Comparison of ENCODE assay signal across 8 mouse cellular contexts in genomic region chr10:40350245-40350932, GRCm38 (mm10). TPM values are rescaled to one million over a fixed set of nuclear protein-coding genes. Genes with fewer than 3 reads are reported as not detected.
DNase-seq lines count a peak whose midpoint lies in the region; ATAC-seq and TF ChIP-seq lines count a peak whose summit lies in the region.

No protein-coding gene starts in this region.

- H3K9me3 ChIP-seq in embryonic facial prominence, embryonic 14.5 days (ENCODE audit: control insufficient read depth, low read length) = no peaks in the 10 kb centered on the region
- no peaks in the 10 kb centered on the region for H3K9me3 ChIP-seq in intestine, postnatal 0 days (ENCODE audit: control insufficient read depth)
- H3K9me3 ChIP-seq in neural tube, embryonic 13.5 days = no peaks in the 10 kb centered on the region

- peak overlapping the region; percentile 69 for H3K4me2 ChIP-seq in embryonic facial prominence, embryonic 14.5 days (ENCODE audit: low read depth, low read length)
- peak overlapping the region; percentile 66 for H3K4me2 ChIP-seq in intestine, postnatal 0 days (replicated peaks; ENCODE audit: low read depth)
- peak overlapping the region; percentile 73 for H3K4me2 ChIP-seq in neural tube, embryonic 13.5 days

- DNase-seq in lung, adult 2 months = no peak
- DNase-seq in lung, postnatal 4 days = no peak
- DNase-seq in embryonic facial prominence, embryonic 14.5 days (ENCODE audit: low spot score) = no peak
- no peak for DNase-seq in natural killer cell, adult 2 months (ENCODE audit: low spot score in 2 of 2)
- DNase-seq in right cerebral cortex, adult 2 months (ENCODE audit: low spot score in 2 of 2) = no peak
- DNase-seq in adrenal gland, adult 2 months = no peak

- H3K4me3 ChIP-seq in lung, adult 2 months (replicated peaks; ENCODE audit: extremely low read depth, low read depth, low read length) = peak overlapping the region; percentile 76
- H3K4me3 ChIP-seq in embryonic facial prominence, embryonic 14.5 days (ENCODE audit: low read depth, low read length) = peak overlapping the region; percentile 87
- peak overlapping the region; percentile 62 for H3K4me3 ChIP-seq in intestine, postnatal 0 days (ENCODE audit: low read depth, low read length)
- H3K4me3 ChIP-seq in neural tube, embryonic 13.5 days = peak overlapping the region; percentile 90

- H3K9ac ChIP-seq in embryonic facial prominence, embryonic 14.5 days (ENCODE audit: low read depth, low read length) = peak overlapping the region; percentile 87
- H3K9ac ChIP-seq in intestine, postnatal 0 days (ENCODE audit: low read depth, low read length) = peak overlapping the region; percentile 59
- H3K9ac ChIP-seq in neural tube, embryonic 13.5 days = peak overlapping the region; percentile 88

- no peaks in the 10 kb centered on the region for H3K27me3 ChIP-seq in embryonic facial prominence, embryonic 14.5 days (replicated peaks; ENCODE audit: control insufficient read depth, insufficient read depth, low read length)
- no peaks in the 10 kb centered on the region for H3K27me3 ChIP-seq in intestine, postnatal 0 days (replicated peaks; ENCODE audit: control insufficient read depth, insufficient read depth, low read length)
- no peaks in the 10 kb centered on the region for H3K27me3 ChIP-seq in neural tube, embryonic 13.5 days

- 42% methylated on average over 12 of the region's 12 CpGs for WGBS in lung, adult 2 months
- 50% methylated on average over 12 of the region's 12 CpGs for WGBS in embryonic facial prominence, embryonic 14.5 days
- 50% methylated on average over 12 of the region's 12 CpGs for WGBS in intestine, postnatal 0 days
- WGBS in neural tube, embryonic 13.5 days = 56% methylated on average over 12 of the region's 12 CpGs

- no peak for TF ChIP-seq CTCF in lung, adult 2 months (IDR thresholded peaks at IDR 0.05; ENCODE audit: insufficient read depth, low read length)
- no peak for TF ChIP-seq CTCF in intestine, postnatal 0 days (IDR thresholded peaks at IDR 0.05; ENCODE audit: low read depth)

- H3K4me1 ChIP-seq in lung, adult 2 months (ENCODE audit: control insufficient read depth, insufficient read depth, low read length) = no peaks in the 10 kb centered on the region; the same call in 1 of the 2 replicates
- peaks cover 13% of the 10 kb centered on the region for H3K4me1 ChIP-seq in embryonic facial prominence, embryonic 14.5 days (ENCODE audit: control insufficient read depth, insufficient read depth, low read length)
- 0 out of 2 replicates have a peak, but pooled peaks cover 2% of the 10 kb centered on the region for H3K4me1 ChIP-seq in intestine, postnatal 0 days (replicated peaks; ENCODE audit: control insufficient read depth, insufficient read depth, low read length)
- peaks cover 36% of the 10 kb centered on the region for H3K4me1 ChIP-seq in neural tube, embryonic 13.5 days (replicated peaks)

- H3K36me3 ChIP-seq in embryonic facial prominence, embryonic 14.5 days (ENCODE audit: control insufficient read depth, insufficient read depth, low read length) = no peaks in the 10 kb centered on the region
- no peaks in the 10 kb centered on the region for H3K36me3 ChIP-seq in intestine, postnatal 0 days (ENCODE audit: control insufficient read depth, insufficient read depth)
- H3K36me3 ChIP-seq in neural tube, embryonic 13.5 days = no peaks in the 10 kb centered on the region

- no peak for ATAC-seq in embryonic facial prominence, embryonic 14.5 days (ENCODE audit: low read depth)
- ATAC-seq in intestine, postnatal 0 days = no peak
- no peak for ATAC-seq in neural tube, embryonic 13.5 days (ENCODE audit: low read depth)

- TF ChIP-seq POLR2A in lung, adult 2 months (IDR thresholded peaks at IDR 0.05; ENCODE audit: borderline replicate concordance, extremely low read depth, low read depth, low read length) = no peak

- H3K27ac ChIP-seq in embryonic facial prominence, embryonic 14.5 days (replicated peaks; ENCODE audit: low read depth, low read length) = peak overlapping the region; percentile 97
- H3K27ac ChIP-seq in intestine, postnatal 0 days (ENCODE audit: low read depth, low read length) = no peak overlapping the region
- peak overlapping the region; percentile 94; the same call in 1 of the 2 replicates for H3K27ac ChIP-seq in neural tube, embryonic 13.5 days (replicated peaks)

RNA-seq across cellular contexts. Expression of gene Cdk19, which starts 11.0 kb away (rescaled TPM):
- polyA plus RNA-seq in lung, adult 2 months (2012; rRNA removed) = 10.9 and 21.5 TPM in 2 replicates
- polyA plus RNA-seq in embryonic facial prominence, embryonic 14.5 days (2014; fragmentation: Nextera tagmentation; extraction: Ambion mirVana) = 9.6 and 10.9 TPM in 2 replicates
- polyA plus RNA-seq in intestine, postnatal 0 days (2015; fragmentation: Nextera tagmentation; extraction: Ambion mirVana) = 3.0 and 3.2 TPM in 2 replicates
- polyA plus RNA-seq in neural tube, embryonic 13.5 days (2015; fragmentation: Nextera tagmentation; extraction: Ambion mirVana) = 11.1 and 12.5 TPM in 2 replicates
- total RNA-seq in adrenal gland, adult 2 months (2021) = 10 to 100 TPM in 1 of 2 experiments, 1 to 10 TPM in 1; 8.7 to 12.7 TPM
- 5.2 and 5.8 TPM in 2 replicates for polyA plus RNA-seq in adrenal gland, adult 2 months (2012; rRNA removed)

RNA-seq across cellular contexts. Expression of gene Amd1, which starts 48.4 kb away (rescaled TPM):
- polyA plus RNA-seq in lung, adult 2 months (2012; rRNA removed) = 6.2 and 14.9 TPM in 2 replicates
- polyA plus RNA-seq in embryonic facial prominence, embryonic 14.5 days (2014; fragmentation: Nextera tagmentation; extraction: Ambion mirVana) = 61.8 and 61.9 TPM in 2 replicates
- 24.0 and 25.3 TPM in 2 replicates for polyA plus RNA-seq in intestine, postnatal 0 days (2015; fragmentation: Nextera tagmentation; extraction: Ambion mirVana)
- 40.6 and 44.4 TPM in 2 replicates for polyA plus RNA-seq in neural tube, embryonic 13.5 days (2015; fragmentation: Nextera tagmentation; extraction: Ambion mirVana)
- 10 to 100 TPM; 39.5 to 47.5 TPM for total RNA-seq in adrenal gland, adult 2 months (2021)
- polyA plus RNA-seq in adrenal gland, adult 2 months (2012; rRNA removed) = 1.8 and 2.0 TPM in 2 replicates
